Mouse (Mus musculus): ENCODE measurements around the gene Lypd6b. TPM values are rescaled to one million over a fixed set of nuclear protein-coding genes. Genes with fewer than 3 reads are reported as not detected.

Lypd6b gene
- polyA plus RNA-seq, 1 experiment from 2014 or later, result 8.9 TPM

GRCm38 (mm10) chr2:49882461-49882860 lies 95.0 kb downstream of the Lypd6b start:
- Histone ChIP-seq H3K27ac (no peak overlapping the region), H3K4me1 (replicated peaks; ENCODE audit: insufficient read depth, low read length) (no peaks in the 10 kb centered on the region), H3K27me3 (ENCODE audit: insufficient read depth, low read length) (no peaks in the 10 kb centered on the region), H3K4me3 (replicated peaks; ENCODE audit: low read depth, low read length) (no peak overlapping the region), H3K9ac (ENCODE audit: low read depth, low read length) (no peak overlapping the region), H3K4me2 (ENCODE audit: low read length) (no peak overlapping the region), H3K9me3 (replicated peaks; ENCODE audit: low read length) (no peaks in the 10 kb centered on the region), H3K36me3 (ENCODE audit: insufficient read depth, low read length) (no peaks in the 10 kb centered on the region)
- ATAC-seq (replicated peaks; ENCODE audit: low FRiP score, low read depth), result no peak
- WGBS, result 75% methylated on average over 1 of the region's 1 CpGs
- no peak for DNase-seq (ENCODE audit: low spot score)
- no peak for TF ChIP-seq CTCF (IDR thresholded peaks at IDR 0.05; ENCODE audit: low read depth)

DNA sequence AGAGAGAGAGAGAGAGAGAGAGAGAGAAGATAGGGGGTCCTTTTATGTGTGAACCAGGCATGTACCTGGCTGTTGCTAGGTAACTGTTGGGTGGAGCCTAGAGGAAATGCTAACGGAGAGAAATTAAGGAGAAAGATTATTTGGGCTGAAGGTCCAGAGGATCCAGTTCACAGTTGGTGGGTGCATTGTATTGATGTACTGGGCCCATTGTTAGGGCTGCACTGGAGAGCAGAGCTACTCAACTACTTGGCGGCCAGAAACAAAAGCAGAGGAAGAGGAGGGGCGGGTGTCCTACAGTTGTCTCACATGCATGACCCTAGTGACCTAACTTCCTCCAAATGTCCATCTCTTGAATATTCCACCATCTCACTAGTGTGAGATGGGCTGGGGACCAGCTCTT lies 96.5 kb downstream of the Lypd6b start:
- ATAC-seq (replicated peaks; ENCODE audit: low FRiP score, low read depth) (no peak), DNase-seq (ENCODE audit: low spot score) (no peak)
- Histone ChIP-seq H3K4me1 (replicated peaks; ENCODE audit: insufficient read depth, low read length) (no peaks in the 10 kb centered on the region), H3K9me3 (replicated peaks; ENCODE audit: low read length) (no peaks in the 10 kb centered on the region), H3K9ac (ENCODE audit: low read depth, low read length) (no peak overlapping the region), H3K27me3 (ENCODE audit: insufficient read depth, low read length) (no peaks in the 10 kb centered on the region), H3K4me2 (ENCODE audit: low read length) (no peak overlapping the region), H3K4me3 (replicated peaks; ENCODE audit: low read depth, low read length) (no peak overlapping the region), H3K27ac (no peak overlapping the region), H3K36me3 (ENCODE audit: insufficient read depth, low read length) (no peaks in the 10 kb centered on the region)
- TF ChIP-seq CTCF (IDR thresholded peaks at IDR 0.05; ENCODE audit: low read depth), result no peak
- 74% methylated on average over 3 of the region's 3 CpGs for WGBS

DNA sequence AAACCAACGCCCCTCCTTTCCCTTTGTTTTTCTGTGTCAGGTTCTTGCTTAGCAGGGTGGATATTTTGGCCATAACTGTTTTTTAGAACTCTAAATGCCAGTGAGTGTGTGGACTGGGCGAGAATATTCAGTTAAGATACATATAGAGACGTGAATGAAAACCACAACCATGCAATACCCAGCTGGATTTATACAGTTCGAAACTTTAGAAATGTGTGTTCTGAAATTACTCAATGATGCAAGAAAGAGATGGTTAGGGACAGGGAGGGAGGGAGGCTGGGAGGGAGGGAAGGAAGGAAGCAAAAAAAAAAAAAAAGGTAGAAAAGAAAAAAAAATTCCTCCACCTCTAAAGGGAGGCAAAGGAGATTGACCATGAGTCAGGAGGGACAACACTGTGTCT lies 98.7 kb downstream of the Lypd6b start:
- Histone ChIP-seq H3K27ac (no peak overlapping the region), H3K4me3 (replicated peaks; ENCODE audit: low read depth, low read length) (no peak overlapping the region), H3K9me3 (replicated peaks; ENCODE audit: low read length) (no peaks in the 10 kb centered on the region), H3K4me2 (ENCODE audit: low read length) (no peak overlapping the region), H3K27me3 (ENCODE audit: insufficient read depth, low read length) (no peaks in the 10 kb centered on the region), H3K4me1 (replicated peaks; ENCODE audit: insufficient read depth, low read length) (no peaks in the 10 kb centered on the region), H3K9ac (ENCODE audit: low read depth, low read length) (no peak overlapping the region), H3K36me3 (ENCODE audit: insufficient read depth, low read length) (no peaks in the 10 kb centered on the region)
- WGBS, result 79% methylated on average over 4 of the region's 4 CpGs
- ATAC-seq (replicated peaks; ENCODE audit: low FRiP score, low read depth) (no peak), DNase-seq (ENCODE audit: low spot score) (no peak)
- TF ChIP-seq CTCF (IDR thresholded peaks at IDR 0.05; ENCODE audit: low read depth), result no peak

DNA sequence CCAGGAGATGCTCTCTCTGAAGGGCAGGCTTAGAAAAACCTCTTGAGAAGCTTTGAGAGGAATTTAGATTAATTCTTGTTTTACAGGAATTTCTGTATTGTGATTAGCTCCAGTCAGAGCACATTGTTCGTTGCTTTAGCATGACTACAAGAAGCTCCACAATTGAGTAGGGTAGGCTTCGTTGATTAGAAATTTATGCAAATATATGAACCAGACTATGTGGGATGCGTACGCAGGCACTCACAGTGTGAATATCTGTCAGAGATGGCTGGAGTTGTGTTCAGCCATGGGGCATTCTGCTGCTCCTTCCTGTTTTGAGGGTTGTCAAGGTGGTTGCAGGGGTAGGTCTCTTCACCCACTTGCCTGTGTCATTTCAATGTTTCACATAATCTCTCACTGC lies 100.9 kb downstream of the Lypd6b start:
- no peak overlapping the region for H3K4me3 ChIP-seq (replicated peaks; ENCODE audit: low read depth, low read length)
- no peak for TF ChIP-seq CTCF (IDR thresholded peaks at IDR 0.05; ENCODE audit: low read depth)
- H3K9me3 ChIP-seq (replicated peaks; ENCODE audit: low read length), result no peaks in the 10 kb centered on the region
- no peak for ATAC-seq (replicated peaks; ENCODE audit: low FRiP score, low read depth)
- H3K4me1 ChIP-seq (replicated peaks; ENCODE audit: insufficient read depth, low read length), result no peaks in the 10 kb centered on the region
- 80% methylated on average over 4 of the region's 4 CpGs for WGBS
- no peak overlapping the region for H3K4me2 ChIP-seq (ENCODE audit: low read length)
- H3K27ac ChIP-seq, result no peak overlapping the region
- DNase-seq (ENCODE audit: low spot score), result no peak
- no peak overlapping the region for H3K9ac ChIP-seq (ENCODE audit: low read depth, low read length)
- no peaks in the 10 kb centered on the region for H3K27me3 ChIP-seq (ENCODE audit: insufficient read depth, low read length)
- no peaks in the 10 kb centered on the region for H3K36me3 ChIP-seq (ENCODE audit: insufficient read depth, low read length)

DNA sequence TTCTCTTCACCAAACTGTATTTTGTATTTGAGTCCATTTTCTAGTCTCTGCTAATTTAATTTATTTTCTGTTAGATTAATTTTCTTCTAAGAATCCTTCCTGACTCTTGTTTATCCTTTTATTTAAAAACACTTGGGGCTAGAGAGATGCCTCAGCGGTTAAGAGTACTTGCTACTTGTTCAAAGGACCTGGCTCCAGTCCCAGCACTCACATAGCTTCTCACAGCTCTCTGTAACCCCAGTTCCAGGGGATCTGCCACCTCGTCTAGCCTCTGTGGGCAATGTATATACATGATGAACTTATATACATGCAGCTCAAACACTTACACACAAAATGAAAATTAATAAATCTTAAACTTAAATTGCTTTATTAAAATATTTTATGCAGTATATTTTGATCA lies 103.2 kb downstream of the Lypd6b start:
- no peaks in the 10 kb centered on the region for H3K4me1 ChIP-seq (replicated peaks; ENCODE audit: insufficient read depth, low read length)
- no peak for TF ChIP-seq CTCF (IDR thresholded peaks at IDR 0.05; ENCODE audit: low read depth)
- no peak overlapping the region for H3K4me3 ChIP-seq (replicated peaks; ENCODE audit: low read depth, low read length)
- DNase-seq (ENCODE audit: low spot score), result no peak
- H3K4me2 ChIP-seq (ENCODE audit: low read length), result no peak overlapping the region
- ATAC-seq (replicated peaks; ENCODE audit: low FRiP score, low read depth), result no peak
- no peaks in the 10 kb centered on the region for H3K27me3 ChIP-seq (ENCODE audit: insufficient read depth, low read length)
- WGBS, result 49% methylated on average over 2 of the region's 2 CpGs
- no peak overlapping the region for H3K9ac ChIP-seq (ENCODE audit: low read depth, low read length)
- H3K9me3 ChIP-seq (replicated peaks; ENCODE audit: low read length), result no peaks in the 10 kb centered on the region
- H3K36me3 ChIP-seq (ENCODE audit: insufficient read depth, low read length), result no peaks in the 10 kb centered on the region
- no peak overlapping the region for H3K27ac ChIP-seq

- whole genome bisulfite sequencing, result 68% methylated on average over 6 of the region's 6 CpGs
- H3K4me3 ChIP-seq (replicated peaks; ENCODE audit: low read depth, low read length), result no peak overlapping the region
- DNase-seq (ENCODE audit: low spot score) (no peak), ATAC-seq (replicated peaks; ENCODE audit: low FRiP score, low read depth) (no peak)
- no peak for TF ChIP-seq CTCF (IDR thresholded peaks at IDR 0.05; ENCODE audit: low read depth)
- no peak overlapping the region for H3K27ac ChIP-seq
- H3K4me1 ChIP-seq (replicated peaks; ENCODE audit: insufficient read depth, low read length), result no peaks in the 10 kb centered on the region
- no peaks in the 10 kb centered on the region for H3K9me3 ChIP-seq (replicated peaks; ENCODE audit: low read length)
- no peaks in the 10 kb centered on the region for H3K27me3 ChIP-seq (ENCODE audit: insufficient read depth, low read length)
- H3K9ac ChIP-seq (ENCODE audit: low read depth, low read length), result no peak overlapping the region
- H3K36me3 ChIP-seq (ENCODE audit: insufficient read depth, low read length), result no peaks in the 10 kb centered on the region
- H3K4me2 ChIP-seq (ENCODE audit: low read length), result no peak overlapping the region
These were observed 122.4 kb downstream of the Lypd6b start for GRCm38 (mm10) chr2:49909838-49910407.
